ENCODE assay signal across 23 mouse cellular contexts in the genomic region with DNA sequence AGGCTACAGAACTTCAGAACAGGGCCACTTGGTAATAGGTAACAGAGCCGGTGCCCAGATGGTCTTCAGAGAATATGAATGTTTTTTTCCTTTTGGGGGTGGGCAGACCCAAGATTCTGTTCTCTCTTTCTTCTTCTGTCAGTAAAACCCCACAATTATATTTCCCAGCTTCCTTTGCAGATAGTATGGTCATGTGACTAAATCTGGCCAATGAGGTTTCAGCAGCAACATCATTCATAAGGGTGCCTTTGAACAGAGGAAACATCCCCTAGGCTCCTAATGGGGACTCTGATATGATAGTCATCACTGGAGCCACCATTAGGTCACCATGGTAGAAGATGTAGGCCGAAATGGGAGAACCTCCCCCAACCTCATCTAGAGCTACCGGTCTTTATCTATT. TPM values are rescaled to one million over a fixed set of nuclear protein-coding genes. Genes with fewer than 3 reads are reported as not detected.
"Had no signal": no experiment of that assay in that cellular context is flagged by ENCODE, and none has a peak within 500 bp of the region (broad histone marks: within the 10 kb centered on the region; RNA-seq: fewer than 3 reads in every experiment).

No protein-coding gene starts in this region.

- H3K27ac ChIP-seq: macrophage; midbrain, embryonic 13.5 days; midbrain, embryonic 15.5 days; neural tube, embryonic 13.5 days; neural tube, embryonic 15.5 days had no signal

- DNase-seq: lung, adult 18-20 months; lung, embryonic 14.5 days; lung, postnatal 10 days; lung, postnatal 36 days; retina, postnatal 1 day; right cerebral cortex, adult 18-20 months; right cerebral cortex, postnatal 25 days; right cerebral cortex, postnatal 4 days; spleen, adult 18-20 months; thymus, adult 18-20 months; thymus, postnatal 14 days; thymus, postnatal 36 days had no signal

- H3K9ac ChIP-seq: lung, embryonic 14.5 days; midbrain, embryonic 13.5 days; midbrain, embryonic 15.5 days; neural tube, embryonic 13.5 days; neural tube, embryonic 15.5 days had no signal

- H3K36me3 ChIP-seq: midbrain, embryonic 13.5 days; midbrain, embryonic 15.5 days; neural tube, embryonic 13.5 days; neural tube, embryonic 15.5 days had no signal

- H3K4me3 ChIP-seq: megakaryocyte, embryonic 14.5 days; midbrain, embryonic 13.5 days; midbrain, embryonic 15.5 days; neural tube, embryonic 13.5 days; neural tube, embryonic 15.5 days had no signal

- H3K9me3 ChIP-seq: megakaryocyte, embryonic 14.5 days; midbrain, embryonic 13.5 days; midbrain, embryonic 15.5 days; neural tube, embryonic 13.5 days; neural tube, embryonic 15.5 days had no signal

RNA-seq across cellular contexts. Expression of gene Prkag3, which starts 3.8 kb away (rescaled TPM):
- total RNA-seq: megakaryocyte progenitor cell, adult 5-6 weeks; monocyte, adult 5-6 weeks had no signal
- polyA plus RNA-seq: macrophage; midbrain, embryonic 11.5 days; midbrain, embryonic 15.5 days; neural tube, embryonic 11.5 days; neural tube, embryonic 13.5 days had no signal

RNA-seq across cellular contexts. Expression of gene Wnt6, which starts 18.9 kb away (rescaled TPM):
- polyA plus RNA-seq: macrophage had no signal

RNA-seq across cellular contexts. Expression of gene Wnt10a, which starts 38.5 kb away (rescaled TPM):
- total RNA-seq: megakaryocyte progenitor cell, adult 5-6 weeks; monocyte, adult 5-6 weeks had no signal
- polyA plus RNA-seq: liver, embryonic 16.5 days; lung, embryonic 14.5 days; macrophage had no signal
